Mouse (Mus musculus) gastrocnemius, postnatal 14 days (tissue): Measurements from ENCODE around the gene Dync1i1. TPM values are rescaled to one million over a fixed set of nuclear protein-coding genes. Genes with fewer than 3 reads are reported as not detected.

ENCODE experiments used
- DNase-seq: peaks from one replicate; pipeline ENCODE4 v3.0.0; 2021; ENCODE audit warnings: mixed read lengths
- intact Hi-C: fragments of 180-260 bp; cut with DNase I; formaldehyde crosslinking; loops from one replicate; pipeline ENCODE4 v1.15.1; 2025; ENCODE audit warnings: low total_unique reads
- total RNA-seq, 2 experiments: library from RNA; stranded (reverse); gene quantifications; 2 replicates each; pipeline ENCODE4 v1.2.3; 2021

Dync1i1 gene
- total RNA-seq, 2 experiments from 2014 or later: 0.60 to 0.72 TPM

- DNase-seq: no peak
- intact Hi-C loops: no loop called here
These were observed 285.9 kb downstream of the Dync1i1 start for GRCm38 (mm10) chr6:6011364-6011763.

GRCm38 (mm10) chr6:6015616-6016015 lies 290.2 kb downstream of the Dync1i1 start:
- intact Hi-C loops: no loop called here
- no peak for DNase-seq

GRCm38 (mm10) chr6:6016931-6017330 lies 291.5 kb downstream of the Dync1i1 start:
- intact Hi-C loops: no loop called here
- DNase-seq: no peak

GRCm38 (mm10) chr6:6023976-6024375 lies 298.5 kb downstream of the Dync1i1 start:
- no peak for DNase-seq
- intact Hi-C loops: no loop called here

- intact Hi-C loops: no loop called here
- DNase-seq: no peak
These were observed 302.2 kb downstream of the Dync1i1 start for GRCm38 (mm10) chr6:6027664-6028063.

GRCm38 (mm10) chr6:6038773-6039550 lies 313.5 kb downstream of the Dync1i1 start:
- DNase-seq: no peak
- intact Hi-C loops: no loop called here

GRCm38 (mm10) chr6:6046729-6047424 lies 321.4 kb downstream of the Dync1i1 start:
- intact Hi-C loops: no loop called here
- DNase-seq: no peak

GRCm38 (mm10) chr6:6052696-6053095 lies 327.3 kb downstream of the Dync1i1 start:
- intact Hi-C loops: no loop called here
- no peak for DNase-seq

- intact Hi-C loops: no loop called here
- no peak for DNase-seq
These were observed 328.5 kb downstream of the Dync1i1 start for GRCm38 (mm10) chr6:6053946-6054345.

GRCm38 (mm10) chr6:6058548-6058947 lies 333.1 kb downstream of the Dync1i1 start:
- no peak for DNase-seq
- intact Hi-C loops: no loop called here

GRCm38 (mm10) chr6:6067201-6067600 lies 341.8 kb downstream of the Dync1i1 start:
- intact Hi-C loops: no loop called here
- DNase-seq: no peak

GRCm38 (mm10) chr6:6070015-6070414 lies 344.6 kb downstream of the Dync1i1 start:
- intact Hi-C loops: no loop called here
- DNase-seq: no peak

- intact Hi-C loops: no loop called here
- DNase-seq: no peak
These were observed 345.6 kb downstream of the Dync1i1 start for GRCm38 (mm10) chr6:6071038-6071437.

- intact Hi-C loops: no loop called here
- no peak for DNase-seq
These were observed 350.6 kb downstream of the Dync1i1 start for GRCm38 (mm10) chr6:6075940-6076447.

- intact Hi-C loops: no loop called here
These were observed 351.8 kb downstream of the Dync1i1 start for GRCm38 (mm10) chr6:6077234-6077633.

More at GRCm38 (mm10) chr6:6077234-6077633, 351.8 kb downstream of the Dync1i1 start:
- DNase-seq: no peak

Other genes starting within 250 kb of the Dync1i1 start
- gene Pdk4, start 229.3 kb upstream of the Dync1i1 start, total RNA-seq: 1,000 to 10,000 TPM in 1 of 2 experiments, 100 to 1,000 TPM in 1; 316 to 1,979 TPM